Mouse (Mus musculus) lung, adult 2 months (tissue): Measurements from ENCODE around the gene Zfp57.

ENCODE experiments used
- CTCF ChIP-seq: fragments of 200-500 bp; IDR thresholded peaks from 2 replicates; pipeline ENCODE4 v1.5.1; 2011; ENCODE audit warnings: mild to moderate bottlenecking, low read length, control low read depth; ENCODE audit not compliant: insufficient read depth
- POLR2A ChIP-seq: fragments of 200-500 bp; IDR thresholded peaks from 2 replicates; pipeline ENCODE4 v1.6.1; 2011; ENCODE audit warnings: low read depth, mild to moderate bottlenecking, control low read depth, low read length, borderline replicate concordance; ENCODE audit errors: extremely low read depth

DNA sequence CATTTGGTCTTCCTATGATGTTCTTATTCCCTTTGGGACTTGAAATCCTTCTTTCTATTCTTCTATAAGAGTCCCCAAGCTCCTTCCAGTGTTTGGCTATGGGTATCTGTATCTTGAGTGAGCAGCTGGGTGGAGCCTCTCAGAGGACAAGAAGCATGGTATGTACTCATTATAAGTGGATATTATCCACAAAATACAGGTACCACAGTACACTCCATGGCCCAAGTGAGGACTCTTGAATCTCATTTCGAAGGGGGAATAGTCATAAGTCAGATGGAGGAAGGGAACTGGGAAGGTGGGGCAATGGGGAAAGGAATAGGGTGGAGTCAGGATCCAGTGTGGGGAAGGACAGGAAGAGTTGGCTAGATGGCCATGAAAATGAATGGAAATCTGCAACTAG, 47.9 kb upstream of the Zfp57 start:
- TF ChIP-seq CTCF: no peak
- no peak for TF ChIP-seq POLR2A
